Mouse (Mus musculus): ENCODE measurements around the gene Rsrc1. TPM values are rescaled to one million over a fixed set of nuclear protein-coding genes. Genes with fewer than 3 reads are reported as not detected.

The Rsrc1 gene
- polyA plus RNA-seq, 2 experiments, result 3.1 to 8.7 TPM

- no peak overlapping the region for H3K9ac ChIP-seq (replicated peaks)
- no peak overlapping the region for H3K27ac ChIP-seq
- 56% methylated on average over 4 of the region's 4 CpGs for WGBS (ENCODE audit: insufficient replicate concordance)
- H3K4me3 ChIP-seq (ENCODE audit: insufficient read depth in 1 of 2, low read depth in 2 of 2, low read length in 2 of 2), result no peak overlapping the region
- no peaks in the 10 kb centered on the region for H3K36me3 ChIP-seq (replicated peaks; ENCODE audit: control insufficient read depth, insufficient read depth, low read depth)
- H3K9me3 ChIP-seq (ENCODE audit: control insufficient read depth, low read length), result no peaks in the 10 kb centered on the region
- DNase-seq (ENCODE audit: low read depth in 3 of 3, low spot score in 3 of 3) (no peak), ATAC-seq (ENCODE audit: insufficient read depth) (no peak)
- no peak for TF ChIP-seq EP300 (IDR thresholded peaks at IDR 0.05; ENCODE audit: low read depth)
- no peak for TF ChIP-seq CTCF (IDR thresholded peaks at IDR 0.05; ENCODE audit: low read depth)
- no peak overlapping the region for H3K4me2 ChIP-seq (ENCODE audit: low read depth)
- H3K27me3 ChIP-seq (ENCODE audit: control insufficient read depth, insufficient read depth, low read length), result peaks cover 41% of the 10 kb centered on the region
- H3K4me1 ChIP-seq (replicated peaks; ENCODE audit: control insufficient read depth in 2 of 2, insufficient read depth in 2 of 2, low read length in 1 of 2), result peaks cover 0 to 3% of the 10 kb centered on the region in 2 experiments; a peak in 2 of 4 replicates
These were observed 13.7 kb upstream of the Rsrc1 start for GRCm38 (mm10) chr3:66967508-66967907.

GRCm38 (mm10) chr3:66970261-66970660 lies 10.9 kb upstream of the Rsrc1 start:
- WGBS (ENCODE audit: insufficient replicate concordance), result 2% methylated on average over 10 of the region's 10 CpGs
- Histone ChIP-seq H3K9ac (replicated peaks) (no peak overlapping the region), H3K4me3 (ENCODE audit: insufficient read depth in 1 of 2, low read depth in 2 of 2, low read length in 2 of 2) (no peak overlapping the region), H3K4me1 (replicated peaks; ENCODE audit: control insufficient read depth in 2 of 2, insufficient read depth in 2 of 2, low read length in 1 of 2) (no peaks in the 10 kb centered on the region; a peak in 1 of 4 replicates), H3K9me3 (ENCODE audit: control insufficient read depth, low read length) (no peaks in the 10 kb centered on the region), H3K36me3 (replicated peaks; ENCODE audit: control insufficient read depth, insufficient read depth, low read depth) (no peaks in the 10 kb centered on the region), H3K4me2 (ENCODE audit: low read depth) (no peak overlapping the region), H3K27me3 (ENCODE audit: control insufficient read depth, insufficient read depth, low read length) (peaks cover 68% of the 10 kb centered on the region), H3K27ac (no peak overlapping the region)
- ATAC-seq (ENCODE audit: insufficient read depth) (no peak), DNase-seq (ENCODE audit: low read depth in 3 of 3, low spot score in 3 of 3) (no peak)
- no peak for TF ChIP-seq CTCF (IDR thresholded peaks at IDR 0.05; ENCODE audit: low read depth)
- no peak for TF ChIP-seq EP300 (IDR thresholded peaks at IDR 0.05; ENCODE audit: low read depth)

DNA sequence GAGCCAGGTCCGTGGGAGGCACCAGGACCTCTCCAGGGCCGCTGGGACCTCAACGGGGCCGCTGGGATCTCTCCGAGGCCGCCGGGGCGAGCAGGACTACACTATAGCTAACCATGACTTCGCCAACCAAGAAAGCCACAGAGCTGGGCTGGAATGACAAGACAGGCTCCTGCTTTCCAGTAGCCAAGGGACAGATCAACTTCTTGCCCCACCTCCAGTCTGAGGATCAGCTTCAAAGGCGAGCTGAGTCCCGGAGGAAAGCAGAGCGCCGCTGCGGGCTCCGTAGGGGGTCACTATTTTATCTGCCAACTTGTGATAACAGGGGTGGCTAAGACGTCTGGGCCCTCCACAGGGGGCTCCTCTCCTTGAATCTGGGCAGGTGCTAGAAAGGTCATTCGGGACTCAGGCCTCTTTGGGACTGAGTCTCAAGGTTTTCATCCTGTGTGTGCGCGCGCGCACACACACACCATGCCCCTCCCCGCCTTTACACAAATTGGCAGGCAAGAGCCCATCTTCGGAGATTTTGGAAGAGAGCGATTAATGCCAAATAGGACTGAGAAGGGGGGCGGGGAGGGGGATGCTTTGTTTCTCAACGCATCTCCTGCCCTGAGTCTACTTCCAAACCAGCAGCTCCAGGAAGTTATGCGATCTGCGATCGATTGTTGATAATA lies 10.4 kb upstream of the Rsrc1 start:
- H3K27me3 ChIP-seq (ENCODE audit: control insufficient read depth, insufficient read depth, low read length), result peaks cover 70% of the 10 kb centered on the region
- under 1% methylated on average over 29 of the region's 29 CpGs for WGBS (ENCODE audit: insufficient replicate concordance)
- no peak for ATAC-seq (ENCODE audit: insufficient read depth)
- H3K36me3 ChIP-seq (replicated peaks; ENCODE audit: control insufficient read depth, insufficient read depth, low read depth), result no peaks in the 10 kb centered on the region
- H3K27ac ChIP-seq, result no peak overlapping the region
- no peak for DNase-seq (ENCODE audit: low read depth in 3 of 3, low spot score in 3 of 3)
- TF ChIP-seq CTCF (IDR thresholded peaks at IDR 0.05; ENCODE audit: low read depth) (no peak), EP300 (IDR thresholded peaks at IDR 0.05; ENCODE audit: low read depth) (no peak)
- no peaks in the 10 kb centered on the region; a peak in 1 of 4 replicates for H3K4me1 ChIP-seq (replicated peaks; ENCODE audit: control insufficient read depth in 2 of 2, insufficient read depth in 2 of 2, low read length in 1 of 2)
- no peak overlapping the region for H3K9ac ChIP-seq (replicated peaks)
- peak overlapping the region; percentile 28; the same call in 1 of the 2 replicates for H3K4me2 ChIP-seq (ENCODE audit: low read depth)
- no peak overlapping the region for H3K4me3 ChIP-seq (ENCODE audit: insufficient read depth in 1 of 2, low read depth in 2 of 2, low read length in 2 of 2)
- no peaks in the 10 kb centered on the region for H3K9me3 ChIP-seq (ENCODE audit: control insufficient read depth, low read length)

- WGBS (ENCODE audit: insufficient replicate concordance), result 5% methylated on average over 16 of the region's 16 CpGs
- H3K27ac ChIP-seq, result no peak overlapping the region
- H3K4me2 ChIP-seq (ENCODE audit: low read depth), result no peak overlapping the region
- H3K4me3 ChIP-seq (ENCODE audit: insufficient read depth in 1 of 2, low read depth in 2 of 2, low read length in 2 of 2), result no peak overlapping the region
- H3K27me3 ChIP-seq (ENCODE audit: control insufficient read depth, insufficient read depth, low read length), result peaks cover 82% of the 10 kb centered on the region
- H3K9ac ChIP-seq (replicated peaks), result no peak overlapping the region
- TF ChIP-seq EP300 (IDR thresholded peaks at IDR 0.05; ENCODE audit: low read depth), result no peak
- TF ChIP-seq CTCF (IDR thresholded peaks at IDR 0.05; ENCODE audit: low read depth), result no peak
- H3K4me1 ChIP-seq (replicated peaks; ENCODE audit: control insufficient read depth in 2 of 2, insufficient read depth in 2 of 2, low read length in 1 of 2), result no peaks in the 10 kb centered on the region; a peak in 1 of 4 replicates
- no peak for DNase-seq (ENCODE audit: low read depth in 3 of 3, low spot score in 3 of 3)
- H3K9me3 ChIP-seq (ENCODE audit: control insufficient read depth, low read length), result no peaks in the 10 kb centered on the region
- ATAC-seq (ENCODE audit: insufficient read depth), result no peak
- H3K36me3 ChIP-seq (replicated peaks; ENCODE audit: control insufficient read depth, insufficient read depth, low read depth), result no peaks in the 10 kb centered on the region
These were observed 8.8 kb upstream of the Rsrc1 start for GRCm38 (mm10) chr3:66972191-66972950.

DNA sequence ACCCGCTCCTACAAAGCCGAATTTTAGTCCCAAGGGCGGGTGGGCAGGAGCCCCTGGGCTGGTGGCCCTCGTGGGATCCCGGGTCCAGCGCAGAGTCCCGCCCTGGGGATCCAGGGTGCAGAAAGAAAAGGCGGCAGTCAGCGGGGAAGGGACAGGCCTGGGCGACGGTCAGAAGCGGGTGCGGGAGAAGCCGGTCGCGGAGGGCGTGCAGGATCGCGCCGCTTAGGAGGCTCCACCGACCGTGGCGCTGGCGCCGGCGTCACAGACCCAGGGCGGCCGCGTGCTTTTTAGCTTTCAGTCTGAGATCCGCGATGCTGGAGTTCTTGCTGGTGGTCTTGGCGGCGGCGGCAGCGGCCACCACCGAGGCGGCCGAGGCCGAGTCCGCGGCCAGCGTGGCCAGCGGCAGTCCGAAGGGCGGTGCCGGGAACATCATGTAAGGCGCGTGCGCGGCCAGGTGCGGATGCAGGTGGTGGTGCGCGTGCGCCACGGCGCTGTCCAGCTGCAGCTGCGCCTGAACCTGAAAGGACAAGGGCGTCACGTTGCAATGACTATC lies 7.7 kb upstream of the Rsrc1 start:
- peak overlapping the region; percentile 53 for H3K4me2 ChIP-seq (ENCODE audit: low read depth)
- no peaks in the 10 kb centered on the region; a peak in 1 of 4 replicates for H3K4me1 ChIP-seq (replicated peaks; ENCODE audit: control insufficient read depth in 2 of 2, insufficient read depth in 2 of 2, low read length in 1 of 2)
- no peak overlapping the region for H3K27ac ChIP-seq
- ATAC-seq (ENCODE audit: insufficient read depth) (peak; percentile 45; the same call in 1 of the 2 replicates), DNase-seq (ENCODE audit: low read depth in 3 of 3, low spot score in 3 of 3) (no peak)
- no peaks in the 10 kb centered on the region for H3K36me3 ChIP-seq (replicated peaks; ENCODE audit: control insufficient read depth, insufficient read depth, low read depth)
- no peak for TF ChIP-seq EP300 (IDR thresholded peaks at IDR 0.05; ENCODE audit: low read depth)
- no peak for TF ChIP-seq CTCF (IDR thresholded peaks at IDR 0.05; ENCODE audit: low read depth)
- H3K4me3 ChIP-seq (ENCODE audit: insufficient read depth in 1 of 2, low read depth in 2 of 2, low read length in 2 of 2), result peak overlapping the region; percentile 26 to 38
- under 1% methylated on average over 59 of the region's 59 CpGs for WGBS (ENCODE audit: insufficient replicate concordance)
- peaks cover 83% of the 10 kb centered on the region for H3K27me3 ChIP-seq (ENCODE audit: control insufficient read depth, insufficient read depth, low read length)
- no peaks in the 10 kb centered on the region for H3K9me3 ChIP-seq (ENCODE audit: control insufficient read depth, low read length)
- no peak overlapping the region for H3K9ac ChIP-seq (replicated peaks)

Measured in liver, embryonic 14.5 days (tissue).